Mouse (Mus musculus): Measurements from ENCODE around the gene Rrp9.

DNA sequence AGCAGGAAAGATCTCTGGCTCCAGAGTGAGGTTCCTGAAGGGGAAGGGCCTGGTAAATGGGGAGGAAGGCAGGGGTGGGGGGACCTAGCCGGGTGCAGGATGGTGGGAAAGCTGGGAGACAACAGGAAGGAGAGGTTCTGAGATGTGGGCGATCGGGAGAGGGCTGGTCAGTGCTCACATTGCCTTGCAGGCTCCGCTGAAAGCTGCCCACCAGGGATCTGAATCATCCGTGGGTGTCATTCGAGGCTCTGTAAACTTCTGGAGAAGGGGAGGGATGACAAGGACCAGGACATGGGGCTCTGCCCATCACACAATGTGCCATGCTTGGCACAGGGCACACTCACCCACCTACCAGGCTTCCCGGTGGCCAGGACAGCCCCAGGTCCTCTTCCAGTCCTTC is 42.4 kb upstream of the Rrp9 start:
- TF ChIP-seq CTCF (IDR thresholded peaks at IDR 0.05; ENCODE audit: extremely low read depth, insufficient read length, insufficient replicate concordance, low read depth, low read length) (no peak), POLR2A (IDR thresholded peaks at IDR 0.05; ENCODE audit: low read depth, low read length) (no peak)

Data from small intestine, adult 2 months (tissue).